25 mouse cellular contexts compared by ENCODE assay signal in genomic region chr19:24767401-24767800, GRCm38 (mm10).
DNase-seq lines count a peak whose midpoint lies in the region; ATAC-seq lines count a peak whose summit lies in the region.
"Had no signal": no experiment of that assay in that cellular context is flagged by ENCODE, and none has a peak within 500 bp of the region (broad histone marks: within the 10 kb centered on the region; RNA-seq: fewer than 3 reads in every experiment).

No protein-coding gene starts in this region.

- H3K9ac ChIP-seq in heart, embryonic 12.5 days = no peak overlapping the region
- no peak overlapping the region for H3K9ac ChIP-seq in heart, embryonic 15.5 days
- H3K9ac ChIP-seq: forebrain, embryonic 13.5 days; hindbrain, embryonic 14.5 days had no signal

- peak; percentile 81 for DNase-seq in heart, adult 11 months
- no peak for DNase-seq in heart, postnatal 10 days
- no peak for DNase-seq in heart, adult 18-20 months
- DNase-seq in heart, adult 9 months (ENCODE audit: low spot score in 2 of 2) = no peak
- DNase-seq in heart, postnatal 4 days = peak; percentile 16
- DNase-seq in lung, postnatal 36 days = no peak
- DNase-seq: adrenal gland, postnatal 10 days; adrenal gland, postnatal 36 days; cerebellum, adult 18-20 months; cerebellum, adult 9-10 months; cerebellum, postnatal 14 days; gastrocnemius, postnatal 10 days; gastrocnemius, postnatal 36 days; kidney, adult 18-20 months; kidney, adult 9 months had no signal

- WGBS in heart, embryonic 12.5 days = 51% methylated on average over 6 of the region's 6 CpGs
- 33% methylated on average over 6 of the region's 6 CpGs for WGBS in heart, embryonic 15.5 days

- no peak overlapping the region for H3K4me2 ChIP-seq in heart, embryonic 12.5 days
- no peak overlapping the region for H3K4me2 ChIP-seq in heart, embryonic 15.5 days
- H3K4me2 ChIP-seq: forebrain, embryonic 13.5 days; hindbrain, embryonic 14.5 days had no signal

- no peaks in the 10 kb centered on the region for H3K9me3 ChIP-seq in heart, embryonic 12.5 days (replicated peaks)
- H3K9me3 ChIP-seq in heart, embryonic 15.5 days (replicated peaks) = no peaks in the 10 kb centered on the region
- H3K9me3 ChIP-seq: forebrain, embryonic 10.5 days; forebrain, embryonic 13.5 days had no signal

- H3K27ac ChIP-seq in heart, embryonic 12.5 days (ENCODE audit: poor library complexity, severe bottlenecking) = peak overlapping the region; percentile 77
- H3K27ac ChIP-seq in heart, embryonic 15.5 days = peak overlapping the region; percentile 70
- H3K27ac ChIP-seq: forebrain, embryonic 10.5 days; forebrain, embryonic 13.5 days; hindbrain, embryonic 14.5 days; hindbrain, postnatal 0 days had no signal

- peaks cover 38% of the 10 kb centered on the region for H3K4me1 ChIP-seq in heart, embryonic 12.5 days (replicated peaks)
- H3K4me1 ChIP-seq in heart, embryonic 15.5 days (replicated peaks) = peaks cover 31% of the 10 kb centered on the region
- H3K4me1 ChIP-seq: forebrain, embryonic 10.5 days; forebrain, embryonic 13.5 days had no signal

- no peak overlapping the region for H3K4me3 ChIP-seq in heart, embryonic 12.5 days
- no peak overlapping the region for H3K4me3 ChIP-seq in heart, embryonic 15.5 days
- H3K4me3 ChIP-seq: forebrain, embryonic 10.5 days; forebrain, embryonic 13.5 days had no signal

- 0 out of 2 replicates have a peak, but pooled peaks have one; percentile 18 for ATAC-seq in heart, embryonic 12.5 days (ENCODE audit: insufficient number of reproducible peaks, low FRiP score)
- peak; percentile 50; the same call in 1 of the 2 replicates for ATAC-seq in heart, embryonic 15.5 days (replicated peaks; ENCODE audit: insufficient number of reproducible peaks, insufficient read depth, low FRiP score, low read depth)
- ATAC-seq: forebrain, embryonic 13.5 days; forebrain, embryonic 16.5 days; hindbrain, postnatal 0 days; inflammation-experienced regulatory T-cells, adult 6 months; intestine, embryonic 16.5 days; Patski had no signal

- intact Hi-C loops in heart, postnatal 10 days (cut with DNase I) = no loop called here

- no peaks in the 10 kb centered on the region for H3K27me3 ChIP-seq in heart, embryonic 12.5 days (replicated peaks)
- no peaks in the 10 kb centered on the region for H3K27me3 ChIP-seq in heart, embryonic 15.5 days
- H3K27me3 ChIP-seq: forebrain, embryonic 13.5 days; Patski had no signal

- H3K36me3 ChIP-seq in heart, embryonic 12.5 days = no peaks in the 10 kb centered on the region
- no peaks in the 10 kb centered on the region for H3K36me3 ChIP-seq in heart, embryonic 15.5 days
- H3K36me3 ChIP-seq: forebrain, embryonic 10.5 days had no signal

Comparison
In these comparisons a context has a peak if more than half of its experiments do, and no peak if none do; other contexts are left out.
1. DNase-seq: peak in heart, adult 11 months (single experiment) and heart, postnatal 4 days (single experiment); none in heart, postnatal 10 days (0 of 2), heart, adult 18-20 months (0 of 2), heart, adult 9 months (0 of 2) and lung, postnatal 36 days (single experiment).